Mouse (Mus musculus) adrenal gland, adult 18-20 months (tissue): ENCODE data around the gene Enthd1. TPM values are rescaled to one million over a fixed set of nuclear protein-coding genes. Genes with fewer than 3 reads are reported as not detected.
"Not testable (repeated sequence)": the region's sequence is repeated elsewhere in the genome, so short reads cannot be mapped to it uniquely, and the experiment has no call there.

Experiments used
- DNase-seq, 2 experiments: peaks; one replicate each; pipeline ENCODE4 v3.0.0; 2021 to 2022; ENCODE audit warnings: low spot score in 2 of 2
- long read RNA-seq, 2 experiments: library from polyadenylated mRNA; stranded (forward); transcript quantifications; one replicate each; pipeline ENCODE4 v2.0.0; 2021
- total RNA-seq, 2 experiments: library from RNA; stranded (reverse); gene quantifications; 1 replicate in 1 of 2; 2 replicates in 1 of 2; pipeline ENCODE4 v1.2.3; 2021

The Enthd1 gene
- not detected for total RNA-seq
- long read RNA-seq, experiment 1, result 0 reads
- long read RNA-seq, experiment 2, result 0 reads

DNA sequence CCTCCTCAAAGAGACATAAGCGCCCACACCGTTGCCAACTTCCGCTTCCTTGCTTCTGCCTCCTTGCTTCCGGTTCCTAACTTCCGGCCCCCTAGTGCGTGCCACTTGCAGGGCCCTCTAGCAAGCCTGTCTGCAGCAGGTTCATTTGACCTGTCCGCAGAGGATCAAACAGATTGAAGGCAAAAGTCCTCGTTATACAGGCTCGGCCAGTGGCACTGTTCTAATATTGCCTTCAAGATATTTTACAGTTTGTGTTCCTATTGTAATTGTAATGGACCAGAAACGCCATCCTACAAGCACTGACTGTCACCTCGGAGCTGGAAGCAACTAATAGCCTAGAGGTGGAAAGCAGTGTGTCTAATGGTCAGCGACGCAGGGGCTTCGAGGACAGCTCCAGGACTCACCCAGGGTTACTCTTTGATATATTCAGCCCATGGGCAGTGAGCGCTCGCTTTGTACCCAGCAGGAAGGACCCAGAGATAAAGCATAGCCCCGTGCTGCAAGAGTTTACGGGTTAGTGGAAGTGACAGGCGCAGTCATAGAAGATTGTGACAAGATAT, at the start of gene Enthd1:
Enthd1 (minus strand) TSS at position 51 of the 560 bp plus-strand sequence.
- DNase-seq, result no peak

- no peak for DNase-seq
Observed at GRCm38 (mm10) chr15:80613904-80614303, 48.9 kb upstream of the Enthd1 start.

- no peak for DNase-seq
Observed at GRCm38 (mm10) chr15:80611478-80611877, 46.5 kb upstream of the Enthd1 start.

GRCm38 (mm10) chr15:80610335-80610734, 45.4 kb upstream of the Enthd1 start:
- no peak for DNase-seq

DNA sequence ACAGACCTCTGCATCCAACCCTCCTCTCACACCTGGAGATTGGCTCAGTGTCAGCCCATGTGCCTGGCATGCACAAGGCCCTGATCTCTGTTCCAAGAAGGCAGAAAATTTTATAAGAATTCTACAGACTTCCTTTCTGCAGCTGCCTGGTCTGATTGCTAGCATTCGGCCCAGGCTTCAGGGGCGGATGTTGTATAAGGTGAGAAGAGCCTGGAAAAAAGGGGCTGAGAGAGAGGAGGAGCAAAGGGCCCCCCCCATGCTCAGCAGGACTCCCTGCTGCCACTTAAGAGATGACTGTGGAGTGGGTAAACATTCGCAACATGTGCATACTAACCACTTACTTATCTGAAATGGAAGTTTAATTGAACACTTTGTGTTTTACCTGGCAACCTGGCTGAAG, 43.0 kb upstream of the Enthd1 start:
- no peak for DNase-seq

DNA sequence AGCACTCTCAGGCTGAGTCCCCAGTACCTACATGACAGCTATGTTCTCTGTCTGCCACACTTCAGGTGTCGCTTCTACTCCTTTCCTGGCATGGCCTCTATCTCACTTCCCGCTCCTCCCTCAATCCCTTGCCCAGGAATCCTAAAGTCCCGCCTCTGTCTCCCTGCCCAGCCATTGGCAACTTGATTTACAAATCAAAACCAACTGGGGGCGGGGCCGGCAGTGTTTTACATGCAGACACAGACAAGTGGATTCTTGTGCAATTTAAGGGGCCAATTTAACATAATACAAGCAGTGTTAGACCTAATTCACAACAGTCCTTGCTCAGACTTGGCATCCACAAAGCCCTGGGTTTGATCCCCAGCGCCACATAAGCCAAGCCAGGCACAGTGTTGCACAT, 39.1 kb upstream of the Enthd1 start:
- no peak for DNase-seq

DNA sequence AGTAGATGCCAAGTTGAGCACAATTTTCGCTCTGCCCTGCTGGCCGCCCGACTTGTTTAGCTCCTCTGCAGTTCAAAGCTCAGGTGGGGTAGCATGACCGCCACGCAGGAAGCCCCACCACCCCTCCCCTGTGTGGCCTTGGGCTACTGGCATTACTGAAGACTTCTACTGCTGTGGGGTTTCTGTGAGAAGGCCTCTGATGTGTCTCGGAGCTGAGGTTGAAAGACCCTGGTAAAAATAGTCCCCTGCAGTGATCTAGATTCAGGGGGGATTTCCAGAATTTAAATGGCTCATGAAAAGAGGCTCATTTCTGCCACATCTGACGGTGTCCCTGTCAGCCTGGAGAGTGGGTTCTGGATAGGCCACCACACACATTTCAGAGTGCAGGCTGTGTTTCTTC, 37.5 kb upstream of the Enthd1 start:
- DNase-seq, result no peak

DNA sequence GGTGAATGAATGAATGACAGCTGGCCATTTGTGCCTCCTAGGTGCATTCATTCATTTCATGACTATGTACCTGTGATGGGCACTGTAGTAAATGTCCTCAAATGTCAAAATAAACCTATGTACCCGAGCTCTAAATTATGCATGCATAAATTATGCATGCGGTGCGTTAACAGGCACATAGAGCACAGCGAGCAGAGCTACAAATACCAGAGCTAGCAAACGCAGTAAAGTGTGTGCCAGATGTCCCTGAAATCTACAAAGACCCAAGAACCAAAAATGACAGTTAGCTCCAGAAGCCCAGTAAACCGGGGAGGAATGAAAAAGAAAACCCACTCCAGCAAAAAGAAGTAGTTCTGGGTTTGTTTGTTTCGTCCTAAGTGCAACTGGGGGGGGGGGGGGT, 36.5 kb upstream of the Enthd1 start:
- DNase-seq, result no peak

DNA sequence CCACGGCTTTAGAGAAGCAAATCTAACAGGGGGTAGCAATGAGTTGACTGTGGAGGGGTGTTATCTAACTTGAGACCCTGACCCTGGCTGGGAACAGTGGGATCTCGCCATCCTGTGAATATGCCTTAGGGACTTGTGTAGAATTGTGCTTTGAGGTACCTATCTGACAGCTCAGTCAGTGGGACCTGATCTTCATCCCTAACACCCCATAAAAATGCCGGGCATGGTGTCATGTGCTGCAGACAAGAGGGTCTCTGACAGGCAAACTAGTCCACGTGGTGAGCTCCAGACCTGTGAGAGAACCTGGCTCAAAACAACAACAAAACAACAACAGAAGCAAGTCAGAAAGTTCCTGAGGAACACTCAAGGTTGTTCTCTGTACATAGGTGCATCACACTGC, 34.9 kb upstream of the Enthd1 start:
- DNase-seq, result no peak

DNA sequence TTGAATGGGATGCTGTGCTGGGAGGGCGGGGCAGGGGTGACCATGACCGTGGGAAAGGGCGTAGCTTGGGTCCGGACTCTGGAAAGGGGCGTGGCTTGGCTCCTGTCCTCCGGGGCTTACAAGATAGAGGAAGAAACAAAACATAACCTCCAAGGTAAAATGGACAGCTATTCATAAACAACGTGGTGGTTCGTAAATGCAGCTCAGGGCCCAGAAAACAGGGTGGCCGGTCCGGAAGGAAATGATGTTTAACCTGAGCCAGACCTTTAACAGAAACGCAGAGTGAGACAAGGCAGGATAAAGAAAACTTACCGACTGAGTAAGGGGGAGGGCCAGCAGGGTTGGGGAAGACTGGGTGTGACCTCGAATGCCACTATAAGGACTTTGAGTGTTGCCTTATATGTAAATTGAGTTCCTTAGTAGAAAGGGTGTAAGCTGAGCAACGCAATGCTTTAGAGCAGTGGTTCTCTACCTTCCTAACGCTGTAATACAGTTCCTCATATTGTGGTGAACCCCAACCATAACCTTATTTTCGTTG, 34.3 kb upstream of the Enthd1 start:
- peak; percentile 14 to 27 for DNase-seq

- DNase-seq, result no peak
Observed at GRCm38 (mm10) chr15:80598750-80599149, 33.8 kb upstream of the Enthd1 start.

DNA sequence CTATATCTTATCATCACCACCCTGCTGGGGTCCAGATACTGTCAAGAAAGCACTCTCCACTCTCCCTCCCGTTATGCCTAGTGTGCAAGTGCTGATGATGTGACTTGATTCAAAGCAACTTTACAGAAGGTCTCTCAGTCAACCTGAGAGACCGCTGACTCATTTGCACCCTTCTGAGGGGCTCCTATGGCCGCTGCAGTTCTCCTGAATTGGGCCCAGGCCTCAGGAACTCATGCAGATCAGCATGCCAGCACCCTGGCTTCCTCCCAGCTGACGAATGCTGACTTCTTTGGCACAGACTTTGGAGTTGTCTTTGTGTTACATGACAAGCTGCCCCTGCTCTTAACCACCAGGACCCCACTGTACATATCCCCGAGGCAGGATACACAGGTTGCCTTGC, 28.9 kb upstream of the Enthd1 start:
- no peak for DNase-seq

GRCm38 (mm10) chr15:80592737-80593136, 27.8 kb upstream of the Enthd1 start:
- DNase-seq, result no peak

DNA sequence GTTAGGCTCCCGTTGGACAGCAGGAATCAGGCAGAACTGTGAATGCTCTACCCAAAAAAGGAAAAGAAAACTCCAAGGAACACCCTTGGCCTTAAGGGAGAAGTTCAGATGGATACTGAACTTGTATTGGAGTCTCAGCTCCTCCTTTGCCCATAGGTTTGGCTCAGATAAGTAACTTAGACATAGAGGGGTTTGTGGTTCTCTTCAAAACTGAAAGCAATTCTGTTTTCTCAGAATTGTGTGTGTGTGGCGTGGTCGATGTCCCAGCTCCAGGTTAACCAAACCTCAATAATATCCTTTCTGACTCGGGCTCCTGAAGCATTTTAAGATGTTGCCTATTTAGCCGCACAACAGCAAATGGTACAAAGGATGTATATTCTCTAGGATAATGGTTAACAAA, 25.7 kb upstream of the Enthd1 start:
- DNase-seq, result no peak

GRCm38 (mm10) chr15:80586296-80586695, 21.3 kb upstream of the Enthd1 start:
- no peak for DNase-seq

GRCm38 (mm10) chr15:80582581-80583495, 17.9 kb upstream of the Enthd1 start:
- DNase-seq, result peak; percentile 38 to 45

- DNase-seq, result not testable (repeated sequence)
Observed at GRCm38 (mm10) chr15:80580585-80580984, 15.6 kb upstream of the Enthd1 start.

DNA sequence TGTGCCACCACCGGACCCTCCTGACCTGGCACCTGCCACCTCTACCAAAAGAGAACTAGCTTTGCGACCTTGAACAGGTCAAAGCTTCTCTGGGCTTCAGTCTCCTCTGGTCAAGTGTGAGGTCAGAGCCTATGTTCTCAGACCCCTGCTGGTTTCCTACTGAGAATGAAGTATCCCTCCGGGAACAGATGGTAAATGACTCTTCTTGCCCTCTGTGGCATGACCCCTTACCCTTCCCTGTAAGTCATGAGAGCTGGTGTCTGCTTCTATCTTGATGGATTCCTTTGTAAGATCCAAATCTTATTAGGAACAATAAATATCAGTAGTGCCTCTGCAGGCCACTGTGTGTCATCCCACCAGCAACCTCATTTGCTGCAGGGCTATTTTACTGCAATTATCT, 14.2 kb upstream of the Enthd1 start:
- no peak for DNase-seq

- no peak for DNase-seq
Observed at GRCm38 (mm10) chr15:80577166-80577960, 12.4 kb upstream of the Enthd1 start.

- DNase-seq, result no peak
Observed at GRCm38 (mm10) chr15:80576415-80576994, 11.5 kb upstream of the Enthd1 start.

DNA sequence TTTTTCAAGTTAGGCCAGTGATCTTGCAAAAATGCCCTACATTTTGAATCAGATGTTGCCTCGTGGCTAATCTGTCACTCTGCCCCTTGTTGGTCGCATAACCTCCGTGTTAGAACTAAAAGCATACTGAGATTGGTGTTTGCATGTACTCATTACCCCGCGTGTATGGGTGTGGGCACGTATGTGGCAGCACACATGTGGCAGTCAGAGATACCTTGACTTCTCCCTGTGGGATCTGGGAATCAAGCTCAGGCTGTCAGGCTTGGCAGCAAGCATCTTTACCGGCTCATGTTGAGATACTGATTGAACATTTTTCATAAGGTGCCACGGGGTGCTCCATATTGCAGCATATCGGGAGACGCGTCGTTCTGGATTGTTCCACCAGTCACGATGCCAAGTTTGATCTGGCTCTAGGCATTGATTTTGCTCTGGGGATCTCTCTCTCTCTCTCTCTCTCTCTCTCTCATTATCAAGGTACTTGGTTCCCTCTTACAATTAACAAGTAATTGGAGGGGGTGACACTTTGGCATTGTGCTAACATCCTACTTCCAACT, 10.9 kb upstream of the Enthd1 start:
- DNase-seq, result no peak
